Mouse (Mus musculus) intestine, embryonic 16.5 days (tissue): ENCODE measurements at regions not wholly inside any gene's neighbourhood (a gene's known extent, or its start where the extent isn't known, plus 50 kb on each side); places are given as distances from the start of the nearest gene placed in this dataset.

Experiments
- ATAC-seq: fragments of 200-750 bp; cut with Nextera tagmentation; 2 replicates; pipeline ENCODE4 v1.8.0; 2017; ENCODE audit warnings: moderate TSS enrichment, moderate library complexity
- H3K27ac ChIP-seq: fragments of 300-500 bp; sonication (generic); 2 replicates; pipeline ENCODE4 v1.5.1; 2014; ENCODE audit warnings: mild to moderate bottlenecking, low read length
- H3K27me3 ChIP-seq: fragments of 300-500 bp; sonication (generic); replicated peaks from 2 replicates; pipeline ENCODE4 v1.6.1; 2014; ENCODE audit warnings: low read length, control low read depth, mixed read lengths; ENCODE audit not compliant: control insufficient read depth, insufficient read depth
- H3K36me3 ChIP-seq: fragments of 300-500 bp; sonication (generic); 2 replicates; pipeline ENCODE4 v1.6.1; 2014; ENCODE audit warnings: low read length, control low read depth; ENCODE audit not compliant: control insufficient read depth, insufficient read depth
- H3K4me1 ChIP-seq: fragments of 300-500 bp; sonication (generic); 2 replicates; pipeline ENCODE4 v1.6.1; 2014; ENCODE audit warnings: low read length, control low read depth, mixed read lengths; ENCODE audit not compliant: control insufficient read depth, insufficient read depth
- H3K4me2 ChIP-seq: fragments of 300-500 bp; sonication (generic); 2 replicates; pipeline ENCODE4 v1.6.1; 2014; ENCODE audit warnings: low read depth, low read length, control low read depth
- H3K4me3 ChIP-seq: fragments of 300-500 bp; sonication (generic); 2 replicates; pipeline ENCODE4 v1.5.1; 2014; ENCODE audit warnings: mild to moderate bottlenecking, low read length
- H3K9ac ChIP-seq: fragments of 300-500 bp; sonication (generic); 2 replicates; pipeline ENCODE4 v1.6.1; 2014; ENCODE audit warnings: low read depth, low read length
- H3K9me3 ChIP-seq: fragments of 300-500 bp; sonication (generic); 2 replicates; pipeline ENCODE4 v1.6.1; 2016; ENCODE audit warnings: low read length, control low read depth; ENCODE audit not compliant: control insufficient read depth
- WGBS: fragments of 180-500 bp; shearing (Covaris S2); extraction: QIAGEN DNeasy Blood & Tissue Kit; methylation state at CpG from one replicate; pipeline ENCODE4 v1.1.7; 2014; 5-methylcytosine and 5-hydroxymethylcytosine counted together

DNA sequence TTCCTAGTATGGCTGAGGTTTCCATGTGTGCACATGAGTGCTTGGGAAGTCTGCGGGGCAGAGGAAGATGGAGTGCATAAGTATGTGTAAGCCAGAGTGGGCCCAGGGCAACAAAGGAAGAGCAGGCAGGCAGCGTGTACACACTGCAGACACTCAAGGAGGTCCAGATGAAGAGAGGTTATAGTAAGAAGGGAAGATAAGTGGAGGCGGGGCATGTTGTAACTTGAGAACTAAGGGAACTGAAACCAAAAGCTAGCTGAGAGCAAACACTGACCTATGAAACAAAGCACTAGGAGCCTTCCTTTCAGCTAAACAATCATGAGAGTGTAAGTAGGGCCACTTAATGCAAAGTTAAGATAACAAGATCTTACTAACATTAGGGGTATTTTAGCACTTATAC lies 249.3 kb upstream of the Thrb start:
- peak; percentile 82 for ATAC-seq
- no peak overlapping the region for H3K4me3 ChIP-seq

DNA sequence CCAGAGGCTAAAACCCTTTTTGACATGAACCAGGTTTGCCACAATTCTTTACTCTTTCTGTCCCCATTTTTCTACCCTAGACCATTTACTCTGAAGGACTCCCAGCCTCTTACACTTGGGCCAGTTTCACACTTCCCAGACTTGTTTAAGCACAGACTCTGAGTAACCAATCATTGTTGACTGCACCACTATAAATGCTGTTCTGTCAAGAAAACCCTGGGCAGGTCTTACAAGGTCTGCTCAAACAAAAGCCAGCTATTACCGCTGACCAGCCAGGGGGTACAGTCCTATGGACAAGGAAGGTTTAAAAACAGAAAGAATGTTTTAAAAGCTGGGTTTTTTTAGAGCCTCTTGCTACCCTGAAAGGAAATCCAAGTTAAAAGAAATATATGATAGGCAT lies 248.8 kb upstream of the Thrb start:
- Histone ChIP-seq H3K27me3 (no peaks in the 10 kb centered on the region), H3K4me1 (peaks cover 3% of the 10 kb centered on the region; the same call in 1 of the 2 replicates), H3K27ac (no peak overlapping the region), H3K36me3 (no peaks in the 10 kb centered on the region), H3K9ac (no peak overlapping the region), H3K4me2 (no peak overlapping the region), H3K4me3 (no peak overlapping the region), H3K9me3 (no peaks in the 10 kb centered on the region)
- 20% methylated on average over 1 of the region's 1 CpGs for WGBS
- peak; percentile 49; the same call in 1 of the 2 replicates for ATAC-seq

More for the DNA sequence above, 249.3 kb upstream of the Thrb start:
- Histone ChIP-seq H3K4me2 (no peak overlapping the region), H3K4me1 (peaks cover 3% of the 10 kb centered on the region; the same call in 1 of the 2 replicates), H3K36me3 (no peaks in the 10 kb centered on the region), H3K27ac (no peak overlapping the region), H3K9me3 (no peaks in the 10 kb centered on the region), H3K27me3 (no peaks in the 10 kb centered on the region), H3K9ac (no peak overlapping the region)
- 33% methylated on average over 3 of the region's 3 CpGs for WGBS

DNA sequence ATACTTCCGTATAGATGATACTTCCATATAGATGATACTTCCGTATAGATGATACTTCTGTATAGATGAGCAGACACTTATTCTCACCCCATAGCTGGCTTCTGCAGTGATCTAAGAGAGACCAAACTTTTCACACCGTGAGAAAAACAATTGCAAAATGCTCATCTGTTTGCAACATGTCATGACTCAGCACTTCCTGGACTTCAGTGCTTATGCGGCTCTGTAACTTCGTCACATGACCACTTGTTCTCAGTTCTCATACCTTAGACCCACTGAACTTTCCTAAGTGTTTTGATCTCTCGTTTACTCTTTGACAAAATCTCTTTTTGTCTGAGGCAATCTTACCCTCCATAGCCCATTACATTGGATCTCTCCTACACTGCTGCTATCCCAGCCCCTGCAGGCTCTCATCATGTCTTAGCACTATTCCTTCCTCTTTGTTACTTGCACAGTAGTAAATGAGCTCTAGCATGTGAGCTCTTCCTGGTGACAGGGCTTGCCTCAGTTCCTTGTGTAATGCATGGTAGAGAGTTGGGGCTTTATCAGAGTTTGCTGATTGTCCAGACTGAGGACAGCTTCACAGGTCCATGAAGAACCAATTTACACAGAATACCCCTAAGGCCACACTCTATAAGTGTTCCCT lies 245.7 kb upstream of the Thrb start:
- 85% methylated on average over 6 of the region's 6 CpGs for WGBS

DNA sequence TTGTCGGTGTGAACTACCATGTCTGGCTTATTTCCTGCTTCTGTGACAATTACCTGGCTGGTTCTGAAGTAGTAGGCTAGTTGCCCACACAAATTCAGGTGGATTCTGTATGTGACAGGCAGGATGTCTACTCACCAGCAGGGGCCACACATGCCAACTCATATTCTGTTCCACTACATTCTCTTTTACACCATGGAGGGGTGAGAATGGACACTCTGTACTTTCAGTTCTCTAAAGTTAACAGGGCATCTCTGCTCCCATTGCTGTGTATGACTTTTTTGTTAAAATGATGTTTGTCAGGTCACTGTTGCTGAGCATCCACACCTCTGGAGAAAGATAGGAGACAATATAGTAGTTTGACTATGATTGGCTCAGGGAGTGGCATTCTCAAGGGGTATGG lies 232.3 kb upstream of the Thrb start:
- H3K9ac ChIP-seq: no peak overlapping the region
- no peak overlapping the region for H3K4me2 ChIP-seq
- no peaks in the 10 kb centered on the region for H3K4me1 ChIP-seq
- H3K36me3 ChIP-seq: no peaks in the 10 kb centered on the region
- H3K27me3 ChIP-seq: no peaks in the 10 kb centered on the region
- no peaks in the 10 kb centered on the region for H3K9me3 ChIP-seq
- ATAC-seq: no peak
- H3K4me3 ChIP-seq: no peak overlapping the region
- WGBS: 75% methylated on average over 1 of the region's 1 CpGs
- no peak overlapping the region for H3K27ac ChIP-seq

More for the DNA sequence above, 245.7 kb upstream of the Thrb start:
- no peak for ATAC-seq
- Histone ChIP-seq H3K27ac (no peak overlapping the region), H3K4me1 (peaks cover 3% of the 10 kb centered on the region; the same call in 1 of the 2 replicates), H3K9ac (no peak overlapping the region), H3K36me3 (no peaks in the 10 kb centered on the region), H3K9me3 (no peaks in the 10 kb centered on the region), H3K4me2 (no peak overlapping the region), H3K4me3 (no peak overlapping the region), H3K27me3 (no peaks in the 10 kb centered on the region)

DNA sequence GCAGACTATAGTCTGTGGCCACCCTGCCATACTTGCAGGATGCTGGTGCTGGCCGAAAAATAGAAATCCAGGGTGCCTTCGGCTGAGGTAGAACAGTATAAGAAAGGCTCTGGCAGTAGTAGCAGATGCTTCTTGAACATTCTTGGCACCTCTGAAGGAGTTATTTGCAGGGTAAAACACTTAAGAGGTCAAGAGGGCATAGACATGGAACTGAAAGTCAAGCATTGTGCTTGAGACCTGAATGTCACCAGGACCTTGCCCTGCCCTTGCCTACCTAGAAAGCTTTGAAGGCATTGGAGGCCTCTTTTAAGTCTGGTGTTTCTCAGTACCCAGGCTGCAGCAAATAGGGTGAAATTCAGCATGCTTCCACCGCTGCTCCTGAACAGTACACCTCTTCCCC lies 230.9 kb upstream of the Thrb start:
- 84% methylated on average over 3 of the region's 3 CpGs for WGBS
- Histone ChIP-seq H3K4me1 (no peaks in the 10 kb centered on the region), H3K9ac (no peak overlapping the region), H3K27ac (no peak overlapping the region), H3K36me3 (no peaks in the 10 kb centered on the region), H3K9me3 (no peaks in the 10 kb centered on the region), H3K4me2 (no peak overlapping the region), H3K27me3 (no peaks in the 10 kb centered on the region), H3K4me3 (no peak overlapping the region)
- no peak for ATAC-seq

DNA sequence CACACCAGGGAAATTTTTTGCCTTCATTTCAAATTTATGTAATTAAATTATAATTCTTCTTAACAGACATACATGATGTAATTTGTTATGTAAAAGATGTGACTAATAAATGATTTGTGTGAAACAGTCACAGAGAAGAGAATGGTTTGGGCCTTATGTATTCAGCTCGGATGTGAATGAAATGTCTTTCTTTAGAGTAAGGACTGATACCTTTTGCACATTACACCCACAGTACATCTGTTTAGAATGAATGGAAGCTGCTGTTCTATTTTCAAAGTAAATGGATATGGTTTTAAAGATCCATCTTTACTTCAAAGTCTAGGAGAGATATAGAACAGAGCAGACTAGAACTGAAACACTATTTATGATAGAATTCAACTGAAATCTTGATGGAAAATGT lies 226.7 kb upstream of the Thrb start:
- no peak overlapping the region for H3K4me3 ChIP-seq
- H3K4me2 ChIP-seq: no peak overlapping the region
- 73% methylated on average over 1 of the region's 1 CpGs for WGBS
- H3K27me3 ChIP-seq: no peaks in the 10 kb centered on the region
- H3K9ac ChIP-seq: no peak overlapping the region
- no peaks in the 10 kb centered on the region for H3K9me3 ChIP-seq
- H3K27ac ChIP-seq: no peak overlapping the region
- no peak for ATAC-seq
- no peaks in the 10 kb centered on the region for H3K36me3 ChIP-seq
- no peaks in the 10 kb centered on the region for H3K4me1 ChIP-seq

DNA sequence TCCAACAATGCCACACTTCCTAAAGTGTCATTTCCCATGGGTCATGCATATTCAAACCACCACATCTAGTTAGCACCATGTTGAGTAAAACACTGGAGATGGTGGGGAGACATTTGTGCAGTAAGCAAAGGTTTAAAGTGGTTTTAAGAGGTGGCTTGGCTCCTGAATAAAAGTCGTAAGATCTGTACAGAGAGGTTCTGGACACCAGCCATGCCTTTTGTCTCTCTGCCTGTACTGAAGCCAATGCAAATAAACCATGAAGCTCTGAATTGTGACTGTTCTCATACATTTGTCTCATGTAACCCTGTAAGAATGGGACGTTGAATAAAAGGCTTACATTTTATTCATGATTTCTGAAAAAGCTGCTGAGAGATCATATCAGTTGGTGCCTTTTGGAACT lies 202.1 kb upstream of the Thrb start:
- no peak overlapping the region for H3K27ac ChIP-seq
- H3K4me1 ChIP-seq: no peaks in the 10 kb centered on the region
- no peaks in the 10 kb centered on the region for H3K27me3 ChIP-seq
- no peak overlapping the region for H3K4me3 ChIP-seq
- 77% methylated on average over 2 of the region's 2 CpGs for WGBS
- H3K9me3 ChIP-seq: no peaks in the 10 kb centered on the region
- ATAC-seq: no peak
- no peaks in the 10 kb centered on the region for H3K36me3 ChIP-seq
- no peak overlapping the region for H3K9ac ChIP-seq
- no peak overlapping the region for H3K4me2 ChIP-seq

DNA sequence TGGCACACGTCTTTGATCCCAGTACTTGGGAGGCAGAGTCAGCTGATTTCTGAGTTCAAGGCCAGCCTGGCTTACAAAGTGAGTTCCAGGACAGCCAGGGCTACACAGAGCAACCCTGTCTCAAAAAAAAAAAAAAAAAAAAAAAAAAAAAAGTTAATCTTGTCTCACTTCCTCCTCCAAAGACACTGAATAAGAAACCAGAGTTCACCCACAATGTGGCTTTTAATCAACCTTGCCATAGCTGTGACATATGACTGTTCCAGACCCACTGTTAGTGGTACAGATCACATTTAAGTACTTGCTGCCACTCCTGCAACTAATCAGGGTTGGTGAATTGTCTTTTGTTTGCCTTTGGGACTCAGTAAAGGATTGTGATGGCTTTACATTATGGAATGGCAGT lies 181.1 kb upstream of the Thrb start:
- Histone ChIP-seq H3K4me2 (no peak overlapping the region), H3K4me1 (no peaks in the 10 kb centered on the region), H3K27ac (no peak overlapping the region), H3K36me3 (no peaks in the 10 kb centered on the region), H3K4me3 (no peak overlapping the region), H3K27me3 (no peaks in the 10 kb centered on the region), H3K9ac (no peak overlapping the region), H3K9me3 (no peaks in the 10 kb centered on the region)
- no peak for ATAC-seq
- 82% methylated on average over 1 of the region's 1 CpGs for WGBS

DNA sequence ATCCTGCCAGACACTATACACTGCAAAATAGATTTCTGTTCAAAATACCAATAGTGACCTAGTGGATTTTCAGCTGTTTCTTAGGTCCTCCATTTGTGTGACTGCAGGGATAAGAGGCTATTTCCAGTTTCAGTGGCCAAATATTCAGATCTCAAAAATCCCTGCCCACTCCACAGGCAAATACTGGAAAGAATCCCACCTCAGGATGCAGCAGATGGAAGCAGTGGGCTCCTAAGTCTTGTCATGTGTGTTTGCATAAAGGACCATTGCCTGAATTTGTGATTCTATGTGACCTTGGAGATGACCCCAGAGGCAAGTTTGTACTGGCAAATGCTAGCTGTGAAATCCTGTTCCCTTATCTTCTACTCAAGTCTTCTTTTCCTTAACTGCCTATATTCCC lies 175.2 kb upstream of the Thrb start:
- H3K4me3 ChIP-seq: no peak overlapping the region
- H3K27ac ChIP-seq: no peak overlapping the region
- no peaks in the 10 kb centered on the region for H3K27me3 ChIP-seq
- H3K9ac ChIP-seq: no peak overlapping the region
- no peaks in the 10 kb centered on the region for H3K36me3 ChIP-seq
- no peak overlapping the region for H3K4me2 ChIP-seq
- no peak for ATAC-seq
- no peaks in the 10 kb centered on the region for H3K9me3 ChIP-seq
- H3K4me1 ChIP-seq: no peaks in the 10 kb centered on the region

DNA sequence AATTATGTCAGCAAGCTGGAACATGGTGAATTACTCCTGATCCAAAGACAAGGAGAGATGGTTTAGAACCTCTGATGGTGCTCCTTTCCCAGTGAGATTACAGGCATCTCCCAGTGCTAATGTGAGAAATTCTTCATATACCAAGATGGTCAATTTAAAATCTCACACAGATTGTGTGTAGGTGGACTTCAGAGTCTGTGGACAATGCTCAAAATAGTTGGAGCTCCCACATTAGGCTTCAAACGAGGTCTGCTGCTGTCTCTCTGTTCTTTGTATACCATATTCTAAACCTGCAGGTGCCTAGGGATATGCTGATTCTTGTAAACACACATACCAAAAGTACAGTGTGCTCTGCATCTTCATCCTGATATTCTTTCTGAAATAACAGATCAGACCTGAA lies 146.3 kb upstream of the Thrb start:
- Histone ChIP-seq H3K4me1 (no peaks in the 10 kb centered on the region), H3K4me3 (no peak overlapping the region), H3K36me3 (no peaks in the 10 kb centered on the region), H3K4me2 (no peak overlapping the region), H3K9me3 (no peaks in the 10 kb centered on the region), H3K9ac (no peak overlapping the region), H3K27me3 (no peaks in the 10 kb centered on the region), H3K27ac (no peak overlapping the region)
- 51% methylated on average over 1 of the region's 1 CpGs for WGBS
- ATAC-seq: no peak
